Mouse (Mus musculus) testis, adult 2 months (tissue): ENCODE measurements around the gene Rxfp2.

Source experiments
- CTCF ChIP-seq: fragments of 200-500 bp; IDR thresholded peaks from 2 replicates; pipeline ENCODE4 v1.5.1; 2012; ENCODE audit warnings: low read depth, mild to moderate bottlenecking, inconsistent platforms, low read length, moderate library complexity; ENCODE audit not compliant: control insufficient read depth, insufficient read depth, insufficient replicate concordance
- POLR2A ChIP-seq: fragments of 200-500 bp; IDR thresholded peaks from 2 replicates; pipeline ENCODE4 v1.6.1; 2012; ENCODE audit warnings: low read depth, mild to moderate bottlenecking, inconsistent platforms, low read length, moderate library complexity; ENCODE audit not compliant: control insufficient read depth

GRCm38 (mm10) chr5:149977027-149977426 lies 41.4 kb upstream of the Rxfp2 start:
- TF ChIP-seq CTCF (no peak), POLR2A (no peak)
